Mouse (Mus musculus): Measurements from ENCODE around the gene Prkar2b.

Prkar2b gene

DNA sequence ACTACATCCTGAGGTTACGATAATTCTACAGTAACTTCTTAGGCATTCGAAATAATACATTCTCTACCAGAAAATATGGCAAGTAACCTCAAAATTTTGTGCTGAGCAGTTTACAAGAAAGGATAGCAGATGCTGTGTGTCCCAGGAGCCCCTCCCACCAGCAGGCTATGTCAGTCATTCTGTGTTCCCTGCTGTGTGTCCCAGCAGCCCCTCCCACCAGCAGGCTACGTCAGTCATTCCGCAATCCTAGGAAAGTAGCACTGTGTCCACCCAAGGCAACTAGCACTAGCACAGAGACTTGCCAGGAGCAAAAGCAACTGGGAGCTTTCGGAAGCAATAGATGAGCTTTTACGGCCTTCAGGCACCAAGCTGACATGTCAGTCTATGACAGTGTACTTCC is 97.0 kb downstream of the Prkar2b start:
- no peak for DNase-seq

- DNase-seq: no peak
Observed at GRCm38 (mm10) chr12:31955843-31956242, 105.3 kb downstream of the Prkar2b start.

DNA sequence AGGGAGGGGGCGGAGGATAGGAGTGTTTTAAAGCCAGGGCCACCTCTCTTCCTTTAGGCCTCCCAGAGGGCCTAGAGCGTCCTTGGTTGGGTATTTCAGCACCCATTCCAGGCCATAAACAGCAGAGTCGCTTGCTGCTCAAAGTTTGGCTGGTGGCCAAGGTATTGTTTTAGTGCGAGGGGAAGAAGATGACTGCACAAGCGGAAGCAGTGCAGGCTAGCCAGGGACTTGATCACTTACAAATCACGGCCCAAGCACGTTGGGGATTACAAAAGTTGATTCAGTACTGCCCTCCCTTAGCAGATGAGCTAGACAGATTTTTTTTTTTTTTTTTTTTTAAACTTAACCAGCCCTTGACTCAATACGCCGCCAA is 110.5 kb downstream of the Prkar2b start:
- DNase-seq: no peak

GRCm38 (mm10) chr12:31949759-31950658 is 111.1 kb downstream of the Prkar2b start, which contains the start of gene Hbp1:
Gene Hbp1 (minus strand): TSS chr12:31950535.
- peak; percentile 100 for DNase-seq

- DNase-seq: peak; percentile 92
Observed at GRCm38 (mm10) chr12:31949193-31949741, 111.8 kb downstream of the Prkar2b start.

- DNase-seq: no peak
Observed at GRCm38 (mm10) chr12:31948101-31949000, 112.7 kb downstream of the Prkar2b start.

DNA sequence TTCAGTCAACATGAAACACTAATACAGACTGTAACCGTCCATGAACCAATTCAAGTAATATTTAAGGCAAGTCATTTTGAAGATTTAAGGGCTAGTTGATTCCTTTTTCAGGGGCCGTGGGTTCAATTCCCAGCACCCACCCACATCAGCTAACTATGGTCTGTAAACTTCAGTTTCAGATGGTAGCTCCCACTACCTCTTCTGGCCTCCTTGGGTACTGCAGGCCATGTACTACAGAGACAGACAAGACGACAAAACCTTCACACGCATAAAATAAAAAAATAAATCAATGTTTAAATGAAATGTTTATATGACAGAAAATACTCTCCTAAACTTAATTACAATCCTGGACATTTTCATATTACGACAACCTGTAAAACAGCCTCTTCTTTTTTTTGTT is 113.6 kb downstream of the Prkar2b start:
- DNase-seq: peak in 1 of 2 experiments; percentile 34

GRCm38 (mm10) chr12:31944405-31944804 is 116.7 kb downstream of the Prkar2b start:
- DNase-seq: no peak

DNA sequence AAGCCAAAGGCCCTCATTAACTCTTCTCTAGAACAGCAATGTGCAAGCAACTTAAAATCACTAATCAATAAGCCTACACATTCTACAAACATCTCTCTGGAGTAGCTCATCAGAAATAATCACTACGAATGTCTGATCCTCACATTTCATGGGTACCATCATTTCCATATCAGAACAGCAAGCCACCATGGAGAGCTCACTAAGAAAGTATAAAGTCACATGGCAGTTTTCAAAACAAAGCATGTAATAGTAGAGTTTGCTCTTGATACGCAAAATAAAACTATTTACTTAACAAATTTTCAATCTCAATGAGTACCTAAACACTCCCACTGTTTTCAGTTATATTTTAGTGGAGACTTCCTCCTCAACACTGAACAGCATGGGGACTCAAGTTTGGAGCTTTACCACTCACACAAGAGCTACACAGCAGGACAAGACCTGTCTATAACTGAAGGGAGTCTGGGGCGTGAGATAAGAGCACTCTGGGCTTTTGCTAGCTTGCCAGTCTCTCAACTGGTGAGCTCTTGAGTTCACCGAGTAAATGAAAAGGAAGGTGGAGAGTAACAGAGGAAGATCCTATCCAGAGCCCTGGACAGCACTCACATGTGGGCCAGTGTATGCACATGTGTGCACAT is 118.0 kb downstream of the Prkar2b start:
- DNase-seq: no peak

- DNase-seq: no peak
Observed at GRCm38 (mm10) chr12:31939026-31939425, 122.1 kb downstream of the Prkar2b start.

DNA sequence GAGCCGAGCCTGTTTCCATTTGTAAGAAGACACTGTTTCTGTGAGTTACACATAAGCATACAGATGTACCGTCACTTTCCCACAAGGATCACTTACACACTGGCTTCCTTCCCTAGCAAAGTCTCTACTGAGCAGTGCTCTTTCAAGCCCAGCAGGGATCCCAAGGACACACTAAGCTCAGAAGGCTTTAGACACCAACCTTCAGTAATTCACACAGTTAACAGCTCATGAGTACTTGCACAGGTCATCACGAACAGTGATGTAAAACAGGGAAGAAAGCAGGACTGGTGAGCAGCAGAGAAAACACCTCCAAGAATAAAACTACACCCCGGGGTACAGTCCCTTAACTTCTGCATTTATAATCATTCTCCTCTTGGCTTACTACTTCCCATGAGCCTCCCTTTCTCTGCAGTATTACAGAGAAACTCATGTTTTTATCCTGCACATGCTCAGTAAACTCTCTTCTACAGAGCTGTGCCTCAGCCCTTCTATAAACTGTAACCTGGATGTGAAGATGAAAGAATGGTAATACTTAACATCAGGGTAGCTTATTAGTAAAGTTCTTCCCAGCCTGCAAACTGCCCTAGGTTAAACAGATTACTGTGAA is 122.6 kb downstream of the Prkar2b start:
- no peak for DNase-seq

DNA sequence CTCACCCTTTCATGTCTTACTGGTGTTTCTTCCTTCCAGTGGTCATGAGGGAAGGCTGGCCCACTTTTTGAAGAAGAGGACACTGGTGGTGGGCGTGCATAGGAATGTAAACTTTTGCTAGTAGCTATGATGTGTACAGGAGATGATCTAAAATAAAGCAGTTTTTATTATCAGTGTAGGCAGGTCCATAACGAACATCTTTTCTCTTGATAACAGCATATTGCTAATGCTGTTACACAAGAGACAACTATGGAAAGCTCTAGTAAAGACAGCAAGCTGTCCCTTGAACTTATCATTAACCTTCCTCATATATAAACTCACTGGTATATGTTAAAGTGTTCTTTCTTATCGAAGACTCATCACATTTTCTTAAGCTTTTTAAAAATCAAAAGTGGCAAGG is 123.5 kb downstream of the Prkar2b start:
- DNase-seq: no peak

DNA sequence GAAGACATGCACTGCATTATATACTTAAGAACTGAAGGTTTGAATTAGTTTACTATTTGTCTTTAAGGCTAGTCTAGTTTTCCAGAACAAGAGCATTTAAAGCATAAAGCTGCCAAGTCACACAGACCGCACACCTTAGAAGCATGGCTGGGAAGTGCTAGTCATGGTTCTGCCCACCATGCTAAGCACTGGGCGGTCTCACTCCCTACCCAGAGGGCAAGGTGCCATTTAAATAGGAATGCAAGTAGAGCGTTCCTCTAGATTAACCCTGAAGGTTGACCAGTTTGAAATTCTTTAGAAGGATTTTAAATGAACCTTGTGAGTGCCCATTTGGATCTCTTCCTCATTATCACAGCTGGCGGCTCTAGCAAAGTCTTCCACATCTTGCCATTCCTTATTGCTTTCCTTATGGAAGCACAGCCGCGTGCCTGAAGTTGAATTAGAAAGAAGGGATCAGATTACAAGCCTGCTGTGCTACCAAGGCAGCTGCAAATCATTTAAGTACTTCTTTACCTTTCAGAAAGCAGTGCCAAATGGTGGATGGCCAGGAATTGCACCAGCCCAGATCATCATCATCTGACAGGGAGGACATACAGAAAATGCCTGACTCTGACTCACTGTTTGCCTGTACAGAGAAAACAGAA is 124.3 kb downstream of the Prkar2b start:
- no peak for DNase-seq

DNA sequence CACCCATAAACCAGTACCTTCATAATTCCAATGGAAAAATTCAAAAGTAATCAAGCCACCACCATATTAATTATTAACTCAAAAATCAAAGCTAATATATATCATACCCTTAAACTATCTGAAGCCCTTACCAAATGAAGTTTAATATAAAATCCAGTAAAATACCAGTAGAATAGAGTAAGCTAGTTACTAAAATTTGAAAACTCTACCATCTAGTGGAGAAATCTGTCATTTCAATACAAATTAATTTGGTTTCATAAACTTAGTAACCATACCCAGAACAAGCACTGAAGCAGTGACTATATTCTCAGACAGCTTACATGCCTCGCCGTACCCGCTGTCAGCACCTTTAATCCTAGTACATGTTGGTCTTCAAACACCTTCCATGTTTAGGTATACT is 129.3 kb downstream of the Prkar2b start:
- no peak for DNase-seq

DNA sequence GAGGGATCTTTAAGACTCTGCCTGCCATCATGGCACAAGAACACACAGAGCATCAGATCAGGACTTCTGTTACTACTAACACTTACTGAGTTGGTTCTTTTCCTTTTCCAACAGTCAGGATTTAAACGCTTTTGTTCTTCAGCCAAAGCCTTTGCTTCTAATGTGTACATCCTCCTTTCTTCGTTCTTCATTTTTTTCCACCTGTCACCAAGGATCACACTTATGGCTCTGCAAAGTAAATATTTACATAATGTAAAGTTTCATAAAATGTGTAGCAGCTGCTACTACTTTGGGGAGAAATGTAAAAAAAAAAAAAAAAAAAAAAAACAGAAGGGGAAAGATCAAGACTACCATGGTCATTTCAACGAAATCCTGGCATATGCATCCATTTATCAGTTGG is 132.6 kb downstream of the Prkar2b start:
- DNase-seq: no peak

GRCm38 (mm10) chr12:31926661-31927061 is 134.4 kb downstream of the Prkar2b start:
- peak; percentile 39 to 59 for DNase-seq

- DNase-seq: no peak
Observed at GRCm38 (mm10) chr12:31925343-31925742, 135.8 kb downstream of the Prkar2b start.

- no peak for DNase-seq
Observed at GRCm38 (mm10) chr12:31924135-31924534, 137.0 kb downstream of the Prkar2b start.

DNA sequence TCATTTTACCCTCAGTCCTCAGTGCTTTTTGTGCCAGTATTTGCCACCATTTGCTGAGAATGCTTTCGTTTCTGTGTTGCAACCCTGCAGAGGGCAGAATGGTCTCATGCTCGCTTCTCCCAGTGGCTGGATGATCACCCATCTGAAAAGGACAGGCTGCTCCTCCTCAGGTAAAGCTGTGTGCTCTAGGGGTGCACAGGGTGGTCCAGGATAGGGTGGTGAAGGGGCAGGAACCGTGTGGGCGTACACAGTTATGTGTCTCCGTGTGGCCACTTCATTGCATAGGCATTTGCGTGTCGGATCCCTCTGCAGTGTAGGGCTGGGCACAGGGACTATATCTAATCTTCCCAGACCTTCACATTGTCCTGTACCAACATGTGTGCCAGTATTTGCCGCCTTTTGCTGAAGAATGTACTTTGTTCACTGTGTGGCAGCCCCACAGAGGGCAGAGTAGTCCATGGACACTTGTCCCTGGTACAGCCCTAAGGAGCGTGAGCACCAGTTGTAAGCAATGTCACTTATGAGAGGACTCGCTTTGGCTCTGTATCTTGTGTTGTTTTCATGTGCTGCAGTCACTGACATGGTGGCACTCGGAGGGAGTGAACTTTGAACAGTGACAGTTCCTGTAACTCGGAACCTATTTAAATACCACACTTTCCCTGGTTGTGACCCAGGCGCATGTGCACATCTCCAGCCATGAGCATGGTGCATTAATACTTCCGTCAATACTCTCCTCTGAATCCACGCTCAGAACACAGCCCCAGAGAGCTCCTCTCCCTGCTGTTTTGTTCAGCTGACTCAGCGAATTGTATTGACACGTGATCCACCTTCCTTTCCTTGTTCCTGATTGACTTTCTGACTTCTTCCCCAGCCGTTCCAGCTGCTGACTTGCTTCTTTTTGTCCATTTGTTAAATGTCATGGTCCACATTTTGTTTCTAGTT is 140.4 kb downstream of the Prkar2b start:
- peak; percentile 23 to 33 for DNase-seq

DNA sequence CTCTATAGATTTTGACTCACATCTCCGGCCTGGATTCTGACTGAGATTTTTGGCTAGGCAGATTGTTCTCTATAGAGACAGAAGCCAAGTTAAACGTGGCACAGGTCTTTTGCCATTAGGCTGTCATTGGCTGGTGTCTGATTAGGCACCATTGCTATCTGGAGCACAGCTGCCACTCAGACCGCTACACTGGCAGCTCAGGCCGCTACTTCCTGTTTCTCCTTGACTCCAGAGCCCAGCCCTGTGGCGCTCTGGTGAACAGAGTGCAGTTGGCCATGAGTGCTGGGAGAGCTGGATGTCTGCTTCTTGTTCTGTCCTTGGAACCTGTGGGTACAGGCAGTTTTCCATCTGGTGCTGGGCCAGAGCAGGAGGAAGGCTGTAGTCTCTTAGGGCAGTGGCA is 143.9 kb downstream of the Prkar2b start:
- DNase-seq: no peak

DNA sequence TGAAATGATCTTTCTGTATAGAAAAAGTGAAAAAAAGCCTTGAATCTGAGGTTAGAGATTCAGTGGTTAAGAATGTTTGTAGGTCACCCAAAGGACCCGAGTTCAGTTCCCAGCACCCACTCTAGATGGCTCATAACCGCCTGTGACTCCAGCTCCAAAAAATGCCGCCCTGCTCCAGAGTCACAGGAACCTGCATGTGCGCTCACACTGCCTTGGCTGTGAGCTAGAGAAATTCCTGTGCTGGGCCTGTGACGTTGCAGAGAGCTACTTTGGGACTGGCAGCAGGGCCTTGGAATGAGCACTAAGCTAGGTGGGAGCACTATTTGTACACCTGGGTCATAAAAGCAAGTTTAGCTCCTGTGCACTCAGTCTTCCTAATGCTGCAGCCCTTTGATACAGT is 144.4 kb downstream of the Prkar2b start:
- DNase-seq: no peak
